Mouse (Mus musculus) cerebellum, adult (tissue): ENCODE measurements around the gene Nlrc4.
"Not testable (repeated sequence)": the region's sequence is repeated elsewhere in the genome, so short reads cannot be mapped to it uniquely, and the experiment has no call there.

Experiments
- ATAC-seq: cut with Nextera tagmentation; 2 replicates; pipeline ENCODE4 v1.9.2; 2017; ENCODE audit warnings: mild to moderate bottlenecking, moderate library complexity, mixed read lengths; ENCODE audit not compliant: insufficient number of reproducible peaks, low FRiP score, low TSS enrichment

Gene Nlrc4

DNA sequence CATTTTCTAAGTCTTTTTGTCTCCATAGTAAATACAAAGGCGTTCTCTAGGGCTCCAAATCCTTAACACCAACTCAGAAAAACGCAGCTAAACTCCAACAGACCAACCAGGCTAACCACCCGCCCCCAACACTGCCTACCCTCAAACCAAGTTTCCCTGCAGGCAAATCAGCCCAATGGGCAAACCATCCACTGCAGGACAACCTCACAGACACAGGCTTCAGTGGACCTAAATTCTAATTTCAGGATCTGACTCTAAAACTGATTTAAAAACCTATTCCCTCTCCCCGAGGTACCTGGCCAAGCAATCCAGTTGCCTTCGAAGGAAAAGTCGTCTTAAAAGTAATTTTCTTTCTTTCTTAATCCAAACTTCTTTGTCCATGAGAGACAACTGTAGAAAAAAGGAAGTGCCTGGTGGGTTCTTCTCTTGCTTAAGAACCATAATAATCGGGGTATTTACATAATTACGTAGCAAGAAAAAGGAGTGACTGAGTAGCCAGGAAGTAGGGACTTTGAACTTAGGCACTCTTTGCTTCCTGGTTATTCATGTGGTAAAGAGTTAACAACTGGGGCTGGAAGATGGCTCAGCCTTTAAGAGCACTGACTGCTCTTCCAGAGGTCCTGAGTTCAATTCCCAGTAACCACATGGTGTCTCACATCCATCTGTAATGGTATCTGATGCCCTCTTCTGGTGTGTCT lies at the start of gene Nlrc4:
Gene Nlrc4, minus strand, starts transcription at position 432 of the 698 bp plus-strand sequence.
- ATAC-seq: no peak

DNA sequence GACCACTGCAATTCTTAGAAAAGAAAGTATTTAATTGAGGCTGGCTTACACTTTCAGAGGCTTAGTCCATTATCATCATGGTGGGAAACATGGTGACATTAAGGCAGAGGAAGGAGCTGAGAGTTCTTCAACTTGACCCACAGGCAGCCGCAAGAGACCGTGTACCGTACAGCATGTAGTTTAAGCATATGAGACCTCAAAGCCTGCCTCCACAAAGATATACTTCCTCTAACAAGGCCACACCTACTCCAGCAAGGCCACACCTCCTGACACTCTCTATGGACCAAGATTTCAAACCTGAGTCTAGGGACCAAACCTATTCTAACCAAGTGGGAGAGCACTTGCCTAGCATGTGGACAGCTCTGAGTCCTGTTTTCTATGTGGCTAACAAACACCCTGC lies 49.7 kb upstream of the Nlrc4 start:
- no peak for ATAC-seq

DNA sequence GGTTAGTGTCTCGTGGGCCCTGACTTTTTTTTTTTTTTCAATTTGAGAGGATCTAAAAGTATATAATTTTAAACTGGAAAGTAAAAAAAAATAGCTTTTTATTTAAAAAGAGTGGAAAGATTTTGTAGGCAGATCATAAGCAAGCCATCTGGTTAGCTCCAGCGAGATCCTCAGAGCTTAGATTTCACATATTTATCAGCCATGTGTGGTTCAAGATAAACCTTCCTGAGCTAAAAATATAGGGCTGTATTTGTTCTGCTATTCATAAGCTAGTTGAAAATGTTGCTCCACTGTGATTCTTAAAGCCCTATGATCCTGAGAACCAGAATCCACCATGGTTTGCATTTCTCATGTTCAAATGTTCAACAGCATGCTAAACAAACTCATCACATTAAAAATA lies 49.0 kb upstream of the Nlrc4 start:
- no peak for ATAC-seq

DNA sequence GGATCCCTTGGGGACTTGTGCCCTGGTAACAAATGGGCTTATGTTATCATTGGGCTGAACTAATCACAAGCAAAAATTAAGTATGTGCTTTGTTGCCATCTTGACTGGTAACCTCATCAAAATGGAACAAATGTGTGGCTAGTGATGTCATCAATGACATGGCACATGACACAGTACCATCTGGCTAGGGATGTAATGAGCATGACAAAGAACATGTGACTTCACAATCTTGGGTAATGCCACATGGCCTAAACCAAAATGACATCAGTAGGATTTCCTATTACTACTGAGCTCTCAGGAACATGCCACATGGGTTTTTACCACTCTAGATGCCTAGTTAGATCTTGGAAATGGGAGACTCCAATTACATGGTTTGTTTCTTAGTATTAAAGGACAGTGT lies 42.1 kb upstream of the Nlrc4 start:
- ATAC-seq: no peak

DNA sequence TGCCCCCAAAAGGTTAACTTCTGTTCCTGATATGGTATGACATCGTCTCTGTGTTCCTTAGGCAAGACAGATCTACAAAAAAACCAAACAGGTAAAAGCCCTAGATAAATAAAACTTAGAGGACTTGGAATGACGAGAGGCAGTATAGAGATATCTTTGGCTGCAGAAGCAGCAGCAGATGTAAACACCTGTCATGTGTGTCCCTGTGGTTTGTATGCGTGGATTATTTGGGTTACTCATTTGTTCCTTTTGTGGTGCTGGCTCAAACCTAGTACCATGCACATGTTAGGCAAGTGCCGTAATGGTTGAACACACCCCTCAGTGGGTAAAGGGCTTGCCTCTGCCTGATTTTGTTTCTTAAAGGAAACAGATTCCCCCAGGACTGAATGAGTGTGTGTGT lies 41.3 kb upstream of the Nlrc4 start:
- ATAC-seq: no peak

DNA sequence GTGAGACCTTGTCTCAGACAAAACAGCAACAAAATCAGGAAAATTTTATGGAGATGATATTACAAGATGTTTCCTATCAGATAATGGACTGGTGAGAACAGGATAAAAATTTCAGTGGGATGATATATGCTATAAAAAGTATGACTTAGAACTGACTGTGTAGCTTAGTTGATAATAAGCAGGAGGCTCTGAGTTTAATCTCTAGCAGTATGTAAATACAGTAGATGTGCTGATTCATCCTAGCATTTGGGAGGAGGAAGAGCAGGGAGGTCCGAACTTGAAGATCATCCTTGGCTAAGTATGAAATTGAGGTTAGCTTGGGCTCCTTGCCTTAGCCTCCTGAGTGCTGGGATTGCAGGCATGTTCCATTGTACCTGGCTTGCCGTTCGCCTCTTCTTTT lies 32.6 kb upstream of the Nlrc4 start:
- ATAC-seq: no peak

DNA sequence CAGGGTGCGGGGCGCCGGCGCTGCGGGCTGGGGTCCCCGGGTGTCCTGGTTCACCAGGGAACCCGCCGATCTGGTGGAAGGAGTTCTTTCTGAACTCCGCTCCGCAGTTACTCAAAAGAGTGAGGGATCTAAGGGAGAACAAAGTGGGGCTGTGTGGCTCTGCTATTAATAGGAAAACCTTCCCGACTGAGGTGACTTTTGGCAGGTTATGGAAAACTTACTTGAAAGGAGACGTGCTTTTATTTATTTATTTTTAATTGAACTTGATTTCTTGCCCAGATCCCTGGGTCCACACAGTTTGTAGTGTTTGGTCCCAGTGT lies 30.9 kb upstream of the Nlrc4 start:
- ATAC-seq: no peak

DNA sequence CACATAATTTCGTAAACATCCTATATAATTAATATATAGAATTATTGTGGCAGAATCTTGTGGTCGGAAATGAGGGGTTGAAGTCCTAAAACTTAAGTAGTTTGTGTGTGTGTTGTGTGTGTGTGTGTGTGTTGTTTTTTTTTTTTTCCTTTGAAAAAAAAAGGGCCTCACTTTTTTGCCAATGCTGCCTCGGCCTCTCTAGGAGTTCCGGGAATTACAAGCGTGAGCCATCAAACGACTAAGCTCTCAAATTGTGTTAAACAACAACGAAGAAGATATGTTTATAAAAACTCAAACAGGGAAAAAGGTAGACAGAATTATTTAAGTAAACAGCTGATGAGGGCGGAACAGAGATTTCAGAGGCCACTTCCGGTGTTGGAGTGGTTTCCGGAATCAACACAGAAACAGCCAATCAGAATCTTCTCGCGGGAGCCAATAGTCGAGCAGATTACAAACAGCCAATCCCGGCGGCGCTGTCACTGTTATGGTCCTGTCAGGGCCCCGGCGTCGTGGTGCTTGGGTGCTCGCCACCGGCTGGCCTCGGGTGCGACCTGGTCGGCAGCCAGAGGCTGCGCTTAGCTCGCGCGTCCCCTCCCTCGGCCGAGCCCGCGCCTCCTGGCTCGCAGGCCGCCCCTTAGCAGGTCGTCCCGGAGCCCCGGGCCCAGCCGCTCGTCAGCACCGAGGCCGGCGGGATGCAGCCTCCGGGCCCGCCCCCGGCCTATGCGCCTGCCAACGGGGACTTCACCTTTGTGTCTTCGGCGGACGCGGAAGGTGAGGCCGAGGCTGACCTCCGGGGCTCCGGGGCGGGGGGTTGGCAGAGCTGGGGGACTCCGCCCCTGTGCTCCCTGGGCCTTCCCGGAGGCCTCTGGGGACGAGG lies 30.3 kb upstream of the Nlrc4 start, which contains the start of gene Yipf4:
Gene Yipf4, plus strand, starts transcription at position 470 of the 877 bp plus-strand sequence.
- peak; percentile 100 for ATAC-seq

DNA sequence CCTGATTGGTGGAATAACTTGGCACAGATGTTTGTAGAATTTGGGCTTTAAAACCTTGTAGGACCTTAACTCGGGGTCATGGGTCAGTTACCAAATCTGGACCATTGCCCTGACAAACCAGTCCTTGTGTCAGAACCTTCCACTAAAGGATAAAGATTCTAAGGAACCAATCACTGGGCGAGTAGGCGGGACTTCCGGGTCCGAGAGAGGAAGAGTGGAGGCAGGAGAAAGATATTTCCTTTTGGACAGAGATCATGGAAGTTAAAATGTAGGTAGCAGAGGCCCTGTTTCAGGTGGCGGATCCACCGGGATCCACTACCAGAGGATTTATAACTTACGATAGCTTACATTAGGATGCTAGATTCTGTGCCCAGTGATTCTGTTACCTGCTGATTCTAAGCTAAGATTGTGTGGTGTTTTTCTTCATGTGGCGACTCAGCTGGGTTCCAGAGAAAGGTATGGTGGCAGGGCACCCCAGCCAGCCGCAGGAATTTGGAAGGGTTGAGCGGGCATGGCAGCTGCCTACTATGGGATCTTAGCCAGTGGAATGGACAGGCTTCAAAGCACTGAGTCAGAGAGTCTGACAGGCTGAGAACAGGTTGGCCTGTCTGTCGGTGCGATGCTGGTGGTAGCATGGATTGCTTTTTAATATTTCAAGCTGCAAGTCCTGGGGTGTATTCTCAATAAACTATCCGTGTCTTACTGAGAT lies 21.6 kb upstream of the Nlrc4 start:
- no peak for ATAC-seq

DNA sequence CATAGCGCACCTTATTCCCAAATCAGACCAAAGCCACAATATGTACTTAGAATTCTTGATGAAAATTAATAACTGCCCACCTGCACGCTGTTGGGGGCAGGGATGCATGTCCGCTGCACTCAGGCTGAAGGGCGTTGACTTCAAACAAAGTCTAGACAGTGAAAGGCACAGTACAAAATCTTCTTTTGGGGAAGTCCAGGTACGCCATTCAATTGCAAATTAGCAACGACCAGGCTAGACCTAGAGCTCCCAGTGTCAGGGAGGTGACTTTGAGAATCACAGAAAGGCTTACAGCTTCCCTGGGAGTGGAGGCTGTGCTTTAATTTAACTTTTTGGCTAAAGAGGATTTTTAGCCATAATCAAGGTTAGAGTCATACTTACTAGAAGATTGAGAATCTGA lies 11.2 kb upstream of the Nlrc4 start:
- ATAC-seq: not testable (repeated sequence)

DNA sequence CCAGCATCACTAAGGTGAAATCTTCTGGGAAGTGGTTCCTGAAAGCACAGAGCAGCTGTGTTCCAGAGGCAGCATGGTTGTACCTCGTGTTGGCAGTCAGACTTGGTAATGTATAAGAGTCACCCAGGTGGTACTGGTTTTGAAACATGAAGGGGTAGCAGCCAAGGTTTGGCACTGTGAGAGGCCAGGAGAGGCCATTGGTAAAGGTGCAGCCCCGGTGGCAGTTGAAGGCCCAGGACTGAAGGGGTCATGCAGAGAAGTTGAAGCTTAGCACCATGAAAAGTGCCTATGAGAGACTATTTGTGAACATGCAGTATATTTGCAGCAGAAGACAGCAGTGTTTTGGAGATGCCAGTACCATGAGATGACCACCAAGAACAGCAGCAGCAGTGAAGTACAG lies 9.0 kb upstream of the Nlrc4 start:
- ATAC-seq: not testable (repeated sequence)

DNA sequence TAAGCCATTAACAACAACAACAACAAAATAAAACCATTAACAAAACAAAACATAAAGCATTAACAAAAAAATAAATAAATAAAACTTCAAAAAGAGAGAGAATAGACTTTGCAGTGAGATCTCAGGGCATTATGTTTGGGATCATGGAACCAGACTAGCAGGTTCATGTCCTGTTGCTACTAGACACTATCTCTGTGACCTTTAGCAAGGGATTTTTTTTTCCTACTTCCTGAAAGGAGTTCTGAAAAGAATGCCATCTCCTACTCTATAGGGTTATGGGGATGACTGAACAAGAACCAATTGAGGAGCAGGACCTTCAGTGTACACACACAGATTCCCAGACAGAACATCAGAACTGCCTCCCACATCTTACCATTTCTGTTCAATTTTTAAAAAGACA lies 4.6 kb upstream of the Nlrc4 start:
- no peak for ATAC-seq

DNA sequence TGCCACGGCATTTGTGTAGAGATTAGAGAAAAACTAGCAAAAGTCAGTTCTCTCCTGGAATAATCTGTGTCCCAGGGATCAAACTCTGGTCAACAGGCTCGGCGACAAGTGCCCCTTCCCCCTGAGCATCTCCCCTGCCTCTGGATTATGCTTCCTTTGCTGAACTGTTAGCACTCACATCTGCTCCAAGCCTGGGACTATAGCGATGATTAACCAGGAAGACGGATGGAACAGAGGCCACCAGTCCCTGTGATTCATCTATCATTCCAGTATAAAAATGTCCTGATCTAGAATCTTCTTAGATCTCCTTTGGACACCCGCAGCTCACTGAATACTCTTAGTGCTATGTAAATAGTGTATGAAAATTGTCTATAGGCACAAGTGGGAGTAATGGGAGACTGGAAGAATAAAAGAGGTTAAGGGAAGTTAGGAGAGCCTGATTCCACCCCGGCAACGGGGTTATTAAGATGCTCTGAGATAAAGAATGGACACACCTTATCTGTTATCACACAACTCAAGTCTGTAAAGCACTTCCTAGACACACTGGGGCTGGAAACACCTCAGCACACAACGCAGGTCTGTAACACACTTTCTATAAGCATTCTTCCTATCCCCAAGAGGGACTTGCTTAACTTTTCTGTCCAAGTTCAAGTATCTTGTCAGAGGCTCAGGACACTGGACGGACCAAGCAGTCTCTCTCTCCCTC lies 817 bp downstream of the Nlrc4 start:
- no peak for ATAC-seq

DNA sequence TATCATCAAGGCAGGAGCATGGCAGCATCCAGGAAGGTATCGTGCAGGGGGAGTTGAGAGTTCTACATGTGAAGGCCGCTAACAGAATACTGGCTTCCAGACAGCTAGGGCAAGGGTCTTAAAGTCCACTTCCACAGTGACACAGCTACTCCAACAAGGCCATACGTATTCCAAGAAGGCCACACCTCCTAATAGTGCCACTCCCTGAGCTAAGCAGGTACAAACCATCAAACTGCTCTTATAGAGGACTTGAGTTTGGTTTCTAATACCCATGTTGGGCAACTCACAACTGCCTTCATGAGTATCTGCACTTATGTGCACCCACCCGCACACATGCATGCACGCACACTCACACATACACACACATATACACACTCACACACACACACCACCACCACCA lies 2.1 kb downstream of the Nlrc4 start:
- no peak for ATAC-seq

DNA sequence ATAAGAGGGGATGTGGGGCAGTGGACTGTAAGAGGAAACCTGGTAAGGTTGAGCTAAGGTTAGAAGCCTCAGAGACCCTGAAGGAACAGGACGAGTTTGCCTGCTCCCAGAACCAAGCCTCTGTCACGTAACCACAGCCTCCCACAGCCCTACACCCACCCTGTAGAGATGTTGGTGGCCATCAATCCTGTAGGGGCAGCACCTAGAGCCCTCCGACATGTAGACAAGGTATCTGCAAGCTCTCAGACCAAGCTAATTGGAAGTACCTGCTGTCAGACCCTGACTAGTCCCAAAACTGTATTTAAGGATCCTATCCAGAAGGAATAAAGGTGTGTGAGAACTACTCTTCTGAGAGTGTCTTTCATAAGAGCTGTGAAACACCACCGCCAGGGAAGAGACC lies 3.5 kb downstream of the Nlrc4 start:
- ATAC-seq: no peak

DNA sequence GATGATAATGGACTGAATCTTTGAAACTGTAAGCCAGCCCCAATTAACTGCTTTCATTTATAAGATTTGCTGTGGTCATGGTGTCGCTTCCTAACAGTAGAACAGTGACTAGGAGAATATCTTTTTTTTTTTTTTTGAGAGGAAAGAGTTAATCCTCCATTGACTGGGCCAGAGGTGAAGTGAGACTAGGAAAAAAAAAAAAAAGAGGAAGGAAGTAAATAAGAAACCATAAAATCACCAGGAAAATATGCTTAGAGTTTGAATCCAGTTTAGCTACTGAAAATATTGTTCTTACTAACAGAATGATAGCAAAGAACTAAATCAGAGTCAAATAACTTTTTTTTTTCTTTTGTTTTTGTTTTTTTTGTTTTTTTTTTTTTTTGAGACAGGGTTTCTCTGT lies 4.3 kb downstream of the Nlrc4 start:
- no peak for ATAC-seq

DNA sequence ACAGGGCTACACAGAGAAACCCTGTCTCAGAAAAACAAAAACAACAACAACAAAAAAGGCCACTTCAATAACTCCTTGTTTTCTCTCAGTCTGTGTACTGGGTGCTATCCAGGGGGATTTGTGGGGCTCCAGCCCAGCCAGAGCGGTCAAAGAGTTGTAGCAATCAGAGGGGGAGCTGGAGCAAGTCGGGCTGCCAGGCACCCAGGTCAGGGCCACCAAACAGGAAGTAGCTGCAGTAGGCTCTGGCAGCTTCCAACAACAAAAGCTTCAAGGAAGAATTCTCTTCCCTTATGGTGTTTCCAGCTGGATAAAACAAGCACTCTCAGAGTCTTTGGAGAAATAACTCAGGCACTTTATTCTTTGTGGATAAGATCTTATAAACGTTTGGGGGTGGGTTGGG lies 5.0 kb downstream of the Nlrc4 start:
- no peak for ATAC-seq

DNA sequence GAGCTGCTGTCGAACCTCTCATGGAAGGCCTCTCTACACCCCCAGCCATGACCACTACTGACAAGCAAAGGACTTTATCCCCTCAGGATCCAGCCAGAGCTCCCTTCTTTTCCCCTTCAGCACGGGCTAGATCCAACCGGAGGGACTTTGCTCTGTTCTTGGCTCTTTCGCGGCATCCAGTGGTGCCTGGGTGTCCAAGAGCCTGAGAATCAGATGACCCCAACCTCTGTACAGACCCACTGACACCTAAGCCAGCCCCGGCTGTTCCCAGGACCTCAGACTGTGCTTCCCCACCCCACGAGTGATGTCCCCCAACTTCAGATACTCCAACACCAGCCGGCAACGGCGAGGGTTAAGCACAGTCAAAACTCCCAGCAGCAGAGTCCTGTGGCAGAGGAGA lies 9.2 kb downstream of the Nlrc4 start:
- no peak for ATAC-seq

DNA sequence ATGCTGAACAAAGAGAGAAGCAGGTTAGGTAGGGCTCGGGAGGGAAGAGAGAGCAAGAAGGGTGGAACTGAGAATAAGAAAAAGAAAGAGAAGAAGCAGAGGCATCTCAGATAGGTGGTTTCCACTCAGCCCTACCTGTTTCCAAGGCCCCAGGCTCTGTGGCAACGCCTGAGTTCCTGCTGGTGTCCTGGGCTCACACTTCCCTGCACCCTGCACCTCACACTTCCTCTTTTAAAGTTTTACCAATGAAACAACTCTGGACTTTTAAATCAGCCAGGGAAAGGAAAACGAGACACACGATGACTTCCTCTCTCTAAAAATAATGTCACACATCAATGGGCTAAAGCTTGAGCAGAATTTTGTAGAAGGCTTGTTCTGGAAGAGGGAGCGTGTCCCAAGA lies 18.5 kb downstream of the Nlrc4 start:
- no peak for ATAC-seq

DNA sequence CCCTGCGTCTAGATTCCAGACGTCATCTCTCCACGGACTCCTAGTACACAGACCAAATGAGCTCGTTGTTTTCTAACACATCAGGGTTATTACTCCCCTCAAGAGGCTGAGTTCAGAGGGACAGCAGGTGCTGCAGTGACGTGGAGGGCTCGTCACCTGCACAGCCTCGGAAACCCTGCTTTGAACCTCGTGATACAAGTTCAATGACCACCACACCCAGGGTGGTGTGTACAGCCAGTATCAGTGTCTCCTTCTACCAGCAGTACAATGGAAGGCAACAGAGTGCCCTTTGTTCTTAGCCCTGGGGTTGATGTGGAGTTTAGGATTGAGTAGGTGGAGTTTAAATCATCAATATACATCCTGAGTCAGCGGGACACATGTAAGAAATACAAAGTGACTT lies 21.2 kb downstream of the Nlrc4 start:
- ATAC-seq: no peak

DNA sequence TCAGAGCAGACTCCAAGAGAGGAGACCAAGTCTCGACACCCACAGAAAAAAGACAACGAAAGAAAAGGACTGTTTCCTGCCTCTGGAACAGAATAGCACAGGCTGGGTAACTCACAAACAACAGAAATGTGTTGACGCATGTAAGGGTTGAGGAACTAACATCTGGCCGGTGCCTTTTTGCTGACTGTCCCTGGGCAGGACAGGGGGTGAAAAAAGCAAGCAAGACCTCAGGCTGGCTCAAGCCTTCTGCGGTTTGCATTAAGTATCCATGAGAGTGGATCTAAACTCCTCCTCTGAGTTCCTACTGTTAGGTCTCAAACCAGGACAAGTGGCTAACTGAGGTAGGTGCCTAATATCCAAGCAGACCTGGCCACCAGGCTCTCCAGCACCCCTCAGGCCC lies 26.3 kb downstream of the Nlrc4 start:
- ATAC-seq: no peak
